Mouse (Mus musculus): ENCODE results near the gene Olfr549.

The Olfr549 gene

DNA sequence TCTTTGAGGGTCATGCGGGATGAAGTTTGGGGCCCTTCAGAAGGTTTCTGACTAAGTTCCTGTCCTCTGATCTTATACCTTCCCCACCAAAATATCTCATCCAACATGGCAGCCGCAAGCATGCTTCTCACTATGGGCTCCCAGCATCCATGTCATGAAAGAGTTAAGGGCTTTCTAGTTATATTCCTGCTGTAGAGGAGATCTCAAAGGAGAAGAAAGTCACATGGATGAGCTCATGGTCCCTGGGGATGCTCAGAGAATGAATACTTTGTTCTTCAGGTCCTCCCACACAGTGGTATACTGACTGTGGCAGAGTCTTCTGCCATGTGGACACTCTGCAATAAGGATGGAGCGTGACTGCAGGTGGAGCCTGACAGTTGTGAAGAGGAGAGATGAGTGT, at the start of gene Olfr549:
Olfr549 (plus strand) TSS at position 301 of the 400 bp plus-strand sequence.
- DNase-seq (ENCODE audit: low read depth, low spot score), result no peak

GRCm38 (mm10) chr7:102501986-102502385, 47.7 kb upstream of the Olfr549 start:
- no peak for DNase-seq (ENCODE audit: low read depth, low spot score)

GRCm38 (mm10) chr7:102506848-102507247, 42.8 kb upstream of the Olfr549 start:
- DNase-seq (ENCODE audit: low read depth, low spot score), result peak; percentile 9

DNA sequence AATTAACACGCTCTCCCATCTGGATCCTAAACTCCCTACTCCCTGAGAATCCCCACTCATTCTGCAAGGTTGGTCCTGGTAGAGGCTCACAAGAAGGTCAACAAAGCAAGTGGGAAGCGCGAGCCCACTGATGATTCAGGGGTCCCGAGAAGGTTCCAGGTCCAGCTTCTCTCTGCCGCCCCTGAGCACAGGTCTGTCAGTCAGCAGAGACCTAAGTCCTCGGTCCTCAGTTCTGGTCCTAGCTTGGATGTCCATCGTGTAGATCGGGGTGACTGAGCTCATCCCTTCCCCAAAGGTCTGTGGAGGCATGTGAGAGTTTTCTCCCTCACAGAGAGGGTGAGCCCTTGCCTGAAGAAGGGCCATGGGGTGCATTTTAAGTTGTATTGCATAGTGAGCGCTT, 41.6 kb upstream of the Olfr549 start:
- no peak for DNase-seq (ENCODE audit: low read depth, low spot score)

- DNase-seq (ENCODE audit: low read depth, low spot score), result no peak
Measured at GRCm38 (mm10) chr7:102508666-102509065, 41.0 kb upstream of the Olfr549 start.

DNA sequence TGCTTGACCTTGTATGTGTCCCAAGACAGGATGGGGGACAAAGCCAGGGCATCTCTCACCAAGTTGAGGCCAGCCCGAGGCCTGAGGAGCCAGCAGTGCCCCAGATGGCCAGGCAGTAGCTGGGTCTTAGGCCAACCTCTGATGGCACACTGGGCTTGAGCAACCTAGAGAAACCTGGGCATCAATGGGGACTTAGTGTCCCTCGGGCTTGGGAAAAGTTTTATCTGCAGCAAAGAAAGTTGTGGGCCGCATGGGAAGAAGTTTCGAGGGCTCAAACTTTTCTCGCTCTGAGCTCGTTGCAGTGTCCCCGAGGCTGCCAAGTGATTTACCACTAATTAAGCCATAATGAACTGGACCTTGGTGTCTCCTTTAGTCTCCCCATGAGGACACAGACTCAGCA, 39.9 kb upstream of the Olfr549 start:
- DNase-seq (ENCODE audit: low read depth, low spot score), result no peak

DNA sequence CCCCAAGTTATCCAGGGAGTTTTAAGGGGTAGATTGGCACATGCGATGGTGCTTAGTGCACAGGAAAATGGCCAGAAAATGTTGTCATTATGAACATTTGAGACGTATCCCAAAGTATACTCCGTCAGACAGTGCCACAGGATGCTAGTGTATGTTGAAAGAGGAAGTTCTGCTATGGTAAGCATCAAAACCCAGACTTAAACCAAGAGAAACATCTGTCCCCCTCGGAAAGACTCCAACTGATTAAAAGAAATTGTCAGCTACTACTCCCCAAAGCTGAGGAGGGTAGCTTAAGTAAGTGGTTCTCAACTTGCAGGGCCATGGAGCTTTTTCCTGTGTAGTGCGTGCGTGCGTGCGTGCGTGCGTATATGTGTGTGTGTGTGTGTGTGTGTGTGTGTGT, 37.7 kb upstream of the Olfr549 start:
- DNase-seq (ENCODE audit: low read depth, low spot score), result no peak

GRCm38 (mm10) chr7:102512814-102513435, 36.7 kb upstream of the Olfr549 start:
- DNase-seq (ENCODE audit: low read depth, low spot score), result peak; percentile 24

- no peak for DNase-seq (ENCODE audit: low read depth, low spot score)
Measured at GRCm38 (mm10) chr7:102514144-102514543, 35.5 kb upstream of the Olfr549 start.

GRCm38 (mm10) chr7:102516261-102517050, 33.2 kb upstream of the Olfr549 start:
- no peak for DNase-seq (ENCODE audit: low read depth, low spot score)

GRCm38 (mm10) chr7:102517051-102517335, 32.7 kb upstream of the Olfr549 start:
- no peak for DNase-seq (ENCODE audit: low read depth, low spot score)

- no peak for DNase-seq (ENCODE audit: low read depth, low spot score)
Measured at GRCm38 (mm10) chr7:102529052-102529451, 20.6 kb upstream of the Olfr549 start.

- no peak for DNase-seq (ENCODE audit: low read depth, low spot score)
Measured at GRCm38 (mm10) chr7:102534449-102534848, 15.2 kb upstream of the Olfr549 start, which contains the start of gene Olfr547. Olfr547 (plus strand) TSS chr7:102534749.

DNA sequence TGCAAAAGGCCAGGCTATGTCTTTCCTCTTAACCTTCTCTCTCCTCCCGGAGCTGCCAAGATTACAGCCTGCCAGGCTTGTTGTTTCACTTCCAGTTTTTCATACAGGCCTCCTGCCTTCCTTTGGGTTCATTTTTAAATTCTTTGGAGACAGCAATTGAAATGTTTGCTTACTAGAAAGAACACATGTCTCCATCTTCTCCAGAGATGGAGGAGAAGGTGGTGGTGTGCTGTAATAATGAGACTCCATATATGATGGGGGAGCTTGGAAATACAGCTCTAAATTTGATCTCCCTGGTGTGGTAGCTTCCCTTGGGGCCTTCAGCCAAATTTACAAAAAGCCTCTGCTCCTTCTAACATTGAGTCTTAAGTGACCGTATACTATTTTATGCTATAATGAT, 9.1 kb upstream of the Olfr549 start, which contains the start of gene Olfr548-ps1:
Olfr548-ps1 (plus strand) TSS at position 301 of the 400 bp plus-strand sequence.
- no peak for DNase-seq (ENCODE audit: low read depth, low spot score)

DNA sequence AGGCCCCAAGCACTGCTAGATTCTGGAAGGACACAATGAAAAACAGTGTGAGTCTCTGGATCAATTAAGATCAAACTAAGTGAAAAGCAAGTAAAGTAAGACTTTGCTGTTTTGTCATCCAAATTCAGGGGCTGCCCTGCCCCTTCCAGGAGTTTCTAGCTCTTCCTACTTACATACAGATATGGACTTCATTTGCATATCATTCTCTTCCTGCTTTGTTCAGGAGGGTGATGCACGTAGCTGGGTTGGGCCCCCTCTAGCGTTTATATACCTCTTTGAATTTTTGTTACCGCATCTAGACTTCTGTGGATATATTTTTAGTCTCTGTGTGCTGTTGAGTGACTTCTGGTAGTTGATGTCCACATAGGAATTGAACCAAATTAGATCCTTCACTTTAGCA, 8.4 kb upstream of the Olfr549 start:
- DNase-seq (ENCODE audit: low read depth, low spot score), result no peak

GRCm38 (mm10) chr7:102553279-102553678, 3.6 kb downstream of the Olfr549 start:
- DNase-seq (ENCODE audit: low read depth, low spot score), result no peak

GRCm38 (mm10) chr7:102564999-102565997, 15.6 kb downstream of the Olfr549 start, which contains the start of gene Trim21:
Trim21 (minus strand) TSS chr7:102565486.
- peak; percentile 10 for DNase-seq (ENCODE audit: low read depth, low spot score)

- no peak for DNase-seq (ENCODE audit: low read depth, low spot score)
Measured at GRCm38 (mm10) chr7:102566219-102566618, 16.5 kb downstream of the Olfr549 start.

GRCm38 (mm10) chr7:102571142-102571541, 21.5 kb downstream of the Olfr549 start, which contains the start of gene Olfr550:
Olfr550 (plus strand) TSS chr7:102571442.
- DNase-seq (ENCODE audit: low read depth, low spot score), result no peak

DNA sequence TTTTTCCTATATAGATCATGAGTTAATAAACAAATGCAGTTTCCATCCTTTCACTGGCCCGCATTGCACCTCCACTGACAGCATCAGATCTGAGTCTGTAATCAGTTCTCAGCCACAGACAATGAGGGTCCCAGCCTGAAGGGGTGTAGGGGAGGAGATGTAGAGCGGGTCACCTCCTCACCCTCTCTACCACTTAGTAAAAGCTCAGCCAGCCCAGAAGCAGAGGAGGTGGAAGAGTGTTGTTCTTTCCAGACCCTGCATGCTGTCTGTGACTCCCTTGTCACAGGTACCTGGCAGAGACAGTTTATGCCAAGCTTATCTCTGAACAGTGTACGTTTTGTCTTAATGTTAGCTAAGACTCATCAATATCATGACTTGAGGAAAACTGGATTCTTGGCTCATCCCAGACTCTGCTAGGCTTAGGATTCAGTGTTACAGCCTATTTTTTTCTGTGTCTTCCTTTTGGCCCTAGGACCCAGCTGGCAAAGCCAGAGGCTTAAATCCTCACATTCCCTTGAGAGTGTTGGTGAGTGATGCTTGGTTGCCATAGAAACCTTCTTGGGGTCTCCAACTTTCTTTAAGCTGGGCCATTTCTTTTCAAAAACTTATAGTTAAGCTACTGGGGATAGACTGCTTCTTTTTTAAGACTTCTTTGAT, 23.6 kb downstream of the Olfr549 start:
- no peak for DNase-seq (ENCODE audit: low read depth, low spot score)

DNA sequence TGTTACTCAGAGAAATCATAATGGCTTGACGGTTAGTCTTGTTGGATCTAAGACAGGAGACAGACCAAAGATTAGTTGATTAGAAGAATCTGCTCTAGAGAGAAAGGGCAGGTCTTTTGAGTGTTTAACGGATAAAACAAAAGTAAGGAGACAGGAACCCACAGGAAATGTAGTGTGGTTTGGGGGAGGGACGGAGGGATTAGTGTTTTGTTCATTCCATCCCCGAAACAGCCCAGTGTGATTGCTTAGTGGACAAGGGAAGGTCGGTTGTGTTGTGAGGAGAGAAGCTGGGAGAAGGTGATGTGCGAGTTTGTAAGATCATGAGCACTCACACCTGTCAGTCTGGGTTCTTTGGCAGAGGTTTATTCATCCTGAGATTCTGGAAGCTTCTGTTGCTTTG, 26.3 kb downstream of the Olfr549 start:
- DNase-seq (ENCODE audit: low read depth, low spot score), result no peak

Measured in telencephalon, adult 2 months (tissue).